Mouse (Mus musculus): ENCODE data around the gene Dhx40. TPM values are rescaled to one million over a fixed set of nuclear protein-coding genes. Genes with fewer than 3 reads are reported as not detected.

Gene Dhx40
- total RNA-seq, 1 experiment from 2014 or later: 8.3 TPM

GRCm38 (mm10) chr11:86734993-86735392, 72.6 kb downstream of the Dhx40 start:
- no peak for ATAC-seq (replicated peaks in 1 of 2; ENCODE audit: insufficient read depth in 1 of 2, low FRiP score in 2 of 2, low TSS enrichment in 1 of 2, low read depth in 1 of 2, poor library complexity in 2 of 2, severe bottlenecking in 2 of 2)

DNA sequence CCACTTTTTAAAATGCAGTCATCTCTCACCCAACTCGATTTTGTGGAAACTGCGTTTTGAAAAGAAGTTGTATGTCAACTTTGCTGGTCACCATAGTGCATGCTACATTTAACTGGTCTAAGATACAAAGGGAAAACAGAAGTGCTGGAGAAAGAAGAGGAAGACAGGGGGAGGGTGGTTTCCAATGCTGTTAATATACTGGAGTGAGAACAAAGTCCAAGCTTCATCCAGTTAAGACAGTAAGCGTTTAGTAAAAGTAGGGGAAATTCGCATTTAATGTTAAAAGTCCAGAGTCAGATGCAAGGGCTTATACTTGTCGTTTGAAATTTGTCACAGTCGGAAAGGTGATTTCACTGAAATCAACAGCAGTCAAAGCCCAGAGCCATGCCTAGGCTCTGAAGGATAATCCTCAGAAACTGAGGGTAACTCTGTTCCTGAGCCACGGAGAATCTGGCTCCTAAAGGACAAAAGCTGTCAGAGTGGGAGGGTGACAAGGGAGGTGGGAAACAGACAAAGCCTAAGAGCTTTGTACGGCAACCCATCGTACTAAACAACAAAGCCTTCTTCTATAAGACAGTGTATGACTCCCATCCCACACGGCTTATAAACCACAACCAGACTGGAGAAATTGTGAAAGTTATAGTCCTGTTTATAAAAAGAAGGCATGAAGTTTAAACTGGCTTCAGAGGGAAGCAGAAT, 73.2 kb downstream of the Dhx40 start:
- no peak for ATAC-seq (replicated peaks in 1 of 2; ENCODE audit: insufficient read depth in 1 of 2, low FRiP score in 2 of 2, low TSS enrichment in 1 of 2, low read depth in 1 of 2, poor library complexity in 2 of 2, severe bottlenecking in 2 of 2)

DNA sequence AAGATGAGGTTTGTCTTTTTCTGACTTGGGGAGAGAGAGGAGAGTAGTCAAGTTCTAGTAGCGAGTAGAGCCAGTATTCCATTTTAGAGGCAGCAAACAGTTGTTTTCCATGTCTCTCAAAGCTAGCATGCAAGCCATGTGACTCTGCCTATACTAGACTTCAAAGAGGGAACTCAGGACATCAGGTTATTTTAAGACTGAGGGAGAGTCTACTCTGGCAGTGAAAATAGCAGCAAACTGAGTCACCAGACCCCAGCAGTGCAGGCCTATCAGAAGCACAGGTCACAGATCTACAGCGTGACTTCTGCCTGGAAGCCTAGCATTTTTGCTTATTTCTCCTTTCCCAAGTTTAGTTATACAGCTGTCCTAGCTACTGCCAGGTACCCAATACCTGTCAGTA, 76.1 kb downstream of the Dhx40 start:
- no peak for ATAC-seq (replicated peaks in 1 of 2; ENCODE audit: insufficient read depth in 1 of 2, low FRiP score in 2 of 2, low TSS enrichment in 1 of 2, low read depth in 1 of 2, poor library complexity in 2 of 2, severe bottlenecking in 2 of 2)

GRCm38 (mm10) chr11:86725607-86726006, 81.9 kb downstream of the Dhx40 start:
- no peak for ATAC-seq (replicated peaks in 1 of 2; ENCODE audit: insufficient read depth in 1 of 2, low FRiP score in 2 of 2, low TSS enrichment in 1 of 2, low read depth in 1 of 2, poor library complexity in 2 of 2, severe bottlenecking in 2 of 2)

GRCm38 (mm10) chr11:86724982-86725381, 82.6 kb downstream of the Dhx40 start:
- ATAC-seq (replicated peaks in 1 of 2; ENCODE audit: insufficient read depth in 1 of 2, low FRiP score in 2 of 2, low TSS enrichment in 1 of 2, low read depth in 1 of 2, poor library complexity in 2 of 2, severe bottlenecking in 2 of 2): no peak

DNA sequence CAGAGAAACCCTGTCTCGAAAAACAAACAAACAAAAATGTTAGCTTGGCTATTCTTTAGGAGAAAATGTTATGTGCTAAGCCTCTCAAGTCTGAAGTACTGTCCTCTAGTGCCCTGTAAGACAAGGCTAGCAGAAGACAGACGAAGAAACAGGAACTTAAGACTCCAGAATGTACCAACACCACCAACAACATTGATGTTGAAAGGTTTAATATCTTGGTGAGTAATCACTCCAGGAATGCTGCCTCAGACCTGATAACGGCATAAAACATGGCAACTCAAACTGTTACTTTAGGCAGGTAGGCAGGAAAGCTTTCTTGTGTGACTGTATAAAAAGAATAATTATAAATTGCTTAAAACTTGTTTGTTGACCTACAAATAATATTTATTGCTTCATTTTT, 83.5 kb downstream of the Dhx40 start:
- no peak for ATAC-seq (replicated peaks in 1 of 2; ENCODE audit: insufficient read depth in 1 of 2, low FRiP score in 2 of 2, low TSS enrichment in 1 of 2, low read depth in 1 of 2, poor library complexity in 2 of 2, severe bottlenecking in 2 of 2)

DNA sequence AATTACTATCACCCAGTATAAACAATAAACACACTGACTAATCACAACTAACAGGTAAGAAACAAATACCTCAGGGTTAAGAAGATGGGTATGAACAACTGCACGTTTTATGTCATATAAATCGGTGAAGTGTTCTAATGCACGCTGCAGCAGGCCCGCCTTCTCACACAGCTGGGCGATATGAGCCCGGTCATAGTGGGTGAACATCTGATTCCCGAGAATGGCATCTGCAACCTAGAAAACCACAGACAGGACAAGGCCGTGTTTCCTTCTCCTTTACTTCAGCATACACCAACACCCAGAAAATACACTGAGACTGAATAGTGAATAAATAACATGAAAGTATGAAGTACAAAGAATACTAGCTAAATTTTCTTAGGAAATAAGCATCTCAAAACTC, 88.2 kb downstream of the Dhx40 start:
- peak; percentile 53 to 64 for ATAC-seq (replicated peaks in 1 of 2; ENCODE audit: insufficient read depth in 1 of 2, low FRiP score in 2 of 2, low TSS enrichment in 1 of 2, low read depth in 1 of 2, poor library complexity in 2 of 2, severe bottlenecking in 2 of 2)

Other genes starting within 250 kb of the Dhx40 start
- gene Vmp1, start 123.9 kb downstream of the Dhx40 start, total RNA-seq (2017): 137 and 202 TPM in 2 replicates
- gene Ptrh2, start 123.8 kb downstream of the Dhx40 start, total RNA-seq (2017): 26.0 and 28.4 TPM in 2 replicates
- gene Cltc, start 50.2 kb downstream of the Dhx40 start, total RNA-seq (2017): 133 and 137 TPM in 2 replicates
- 5.4 and 5.5 TPM in 2 replicates for gene Ypel2, start 186.0 kb upstream of the Dhx40 start, total RNA-seq (2017)

Data from hematopoietic stem cell, adult 5-6 weeks (primary cell).